9 mouse cellular contexts compared by ENCODE assay signal in the genomic region with DNA sequence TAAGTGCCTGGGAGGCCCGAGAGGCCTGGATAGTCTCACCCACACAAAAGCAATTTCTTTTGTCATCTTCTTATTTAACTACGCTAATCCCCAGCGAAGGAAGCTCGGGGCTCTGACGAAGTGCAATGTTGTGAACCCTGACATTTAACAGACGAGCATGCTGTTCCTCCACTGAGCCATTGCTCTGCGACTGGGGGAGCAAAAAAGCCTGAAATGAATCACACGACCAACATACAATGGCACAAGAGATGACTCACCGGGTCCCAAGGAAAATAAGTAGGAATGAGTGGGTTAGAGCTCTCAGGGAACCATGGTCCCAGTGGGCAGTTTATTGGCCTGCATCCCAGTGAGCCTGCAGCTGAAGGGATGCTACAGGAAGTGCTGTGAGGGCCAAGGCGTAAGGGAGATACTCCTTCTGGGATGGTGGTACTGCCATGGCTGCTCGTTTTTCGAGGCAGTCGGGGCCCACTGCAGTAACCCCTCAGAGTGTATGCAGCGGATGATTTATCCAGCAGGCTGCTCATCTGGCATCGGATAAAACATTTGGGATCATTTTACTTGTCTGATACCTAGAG.
DNase-seq lines count a peak whose midpoint lies in the region; ATAC-seq and TF ChIP-seq lines count a peak whose summit lies in the region.
"Had no signal": no experiment of that assay in that cellular context is flagged by ENCODE, and none has a peak within 500 bp of the region (broad histone marks: within the 10 kb centered on the region; RNA-seq: fewer than 3 reads in every experiment).

No protein-coding gene starts in this region.

- no peak overlapping the region for H3K9ac ChIP-seq in forebrain, embryonic 14.5 days (ENCODE audit: low read length)

- WGBS in forebrain, embryonic 14.5 days, result 53% methylated on average over 15 of the region's 15 CpGs
- WGBS in forebrain, embryonic 10.5 days, result 68% methylated on average over 15 of the region's 15 CpGs

- no peaks in the 10 kb centered on the region for H3K36me3 ChIP-seq in forebrain, embryonic 14.5 days (ENCODE audit: control insufficient read depth, insufficient read depth, low read length)
- no peaks in the 10 kb centered on the region for H3K36me3 ChIP-seq in forebrain, embryonic 10.5 days (replicated peaks)

- no peaks in the 10 kb centered on the region for H3K9me3 ChIP-seq in forebrain, embryonic 14.5 days (replicated peaks; ENCODE audit: control insufficient read depth, low read length)
- H3K9me3 ChIP-seq in forebrain, embryonic 10.5 days, result no peaks in the 10 kb centered on the region

- no peak overlapping the region for H3K4me2 ChIP-seq in forebrain, embryonic 14.5 days (ENCODE audit: low read length)

- H3K4me3 ChIP-seq in forebrain, embryonic 14.5 days (ENCODE audit: low read depth, low read length), result no peak overlapping the region
- no peak overlapping the region for H3K4me3 ChIP-seq in forebrain, embryonic 10.5 days
- no peak overlapping the region for H3K4me3 ChIP-seq in embryonic fibroblast, embryonic 13.5 days (ENCODE audit: insufficient read depth, low read length)

- no peak for TF ChIP-seq POLR2A in embryonic fibroblast, embryonic 13.5 days (IDR thresholded peaks at IDR 0.05; ENCODE audit: low read depth, low read length)

- no peak for TF ChIP-seq CTCF in embryonic fibroblast, embryonic 13.5 days (IDR thresholded peaks at IDR 0.05; ENCODE audit: borderline replicate concordance, insufficient read depth, low read length)

- H3K27me3 ChIP-seq in forebrain, embryonic 14.5 days (replicated peaks; ENCODE audit: control insufficient read depth, insufficient read depth, low read length), result no peaks in the 10 kb centered on the region
- H3K27me3 ChIP-seq in forebrain, embryonic 10.5 days (ENCODE audit: poor library complexity, severe bottlenecking), result no peaks in the 10 kb centered on the region

- no peaks in the 10 kb centered on the region for H3K4me1 ChIP-seq in forebrain, embryonic 14.5 days (ENCODE audit: control insufficient read depth, insufficient read depth, low read length)
- H3K4me1 ChIP-seq in forebrain, embryonic 10.5 days, result peaks cover 8% of the 10 kb centered on the region
- peaks cover 11% of the 10 kb centered on the region for H3K4me1 ChIP-seq in embryonic fibroblast, embryonic 13.5 days (ENCODE audit: control insufficient read depth, insufficient read depth, low read length)

- DNase-seq in forebrain, embryonic 14.5 days (ENCODE audit: low spot score), result peak; percentile 23
- no peak for DNase-seq in forebrain, embryonic 10.5 days (ENCODE audit: extremely low spot score, low spot score)
- peak; percentile 5 for DNase-seq in kidney, postnatal 14 days
- no peak for DNase-seq in kidney, adult 18-20 months
- DNase-seq in right cerebral cortex, postnatal 14 days, result peak; percentile 16
- DNase-seq in urinary bladder, postnatal 4 days (ENCODE audit: low spot score in 2 of 2), result no peak

- no peak overlapping the region for H3K27ac ChIP-seq in forebrain, embryonic 14.5 days (ENCODE audit: low read depth, low read length)
- H3K27ac ChIP-seq in forebrain, embryonic 10.5 days, result no peak overlapping the region
- H3K27ac ChIP-seq in embryonic fibroblast, embryonic 13.5 days (ENCODE audit: insufficient read depth, low read length), result peak overlapping the region; percentile 28

- ATAC-seq in forebrain, embryonic 14.5 days, result peak; percentile 29; the same call in 1 of the 2 replicates
- no peak for ATAC-seq in granulocyte monocyte progenitor cell, adult 5-6 weeks (replicated peaks; ENCODE audit: poor library complexity, severe bottlenecking)
- ATAC-seq: inflammation-experienced regulatory T-cells, adult 6 months had no signal

Comparison
In these comparisons a context has a peak if more than half of its experiments do, and no peak if none do; other contexts are left out.
1. DNase-seq: peak in forebrain, embryonic 14.5 days (single experiment), kidney, postnatal 14 days (single experiment) and right cerebral cortex, postnatal 14 days (single experiment); none in forebrain, embryonic 10.5 days (single experiment), kidney, adult 18-20 months (single experiment) and urinary bladder, postnatal 4 days (0 of 2).